Mouse (Mus musculus) natural killer cell, adult 2 months (primary cell): ENCODE results near the gene Olfr164.
A peak's percentile ranks its signal among the peaks of the same experiment; 100 is the strongest.

ENCODE experiments used
- DNase-seq, 2 experiments: peaks; one replicate each; pipeline ENCODE4 v3.0.0; 2022; ENCODE audit warnings: low spot score in 2 of 2

Gene Olfr164

DNA sequence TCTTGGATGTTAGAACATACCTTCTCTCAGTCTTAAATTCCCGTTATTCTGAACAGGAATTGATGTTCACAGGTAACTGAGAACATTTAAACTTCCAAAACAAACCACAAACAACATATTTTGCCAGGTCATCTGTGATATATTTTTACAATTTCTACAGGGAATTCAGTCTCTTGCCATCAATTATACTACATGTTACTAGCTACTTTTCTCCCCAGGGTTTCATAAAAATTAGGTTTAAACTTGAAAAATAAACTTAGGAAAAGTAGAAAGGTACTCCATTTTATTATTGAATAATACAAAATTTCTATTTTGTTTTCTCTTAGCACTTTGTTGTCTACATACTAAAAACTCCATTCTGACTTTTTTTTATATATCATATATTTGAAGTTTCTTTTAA is at the start of gene Olfr164:
TSS of gene Olfr164 (minus strand) at position 101 of the 400 bp plus-strand sequence.
- DNase-seq = no peak

DNA sequence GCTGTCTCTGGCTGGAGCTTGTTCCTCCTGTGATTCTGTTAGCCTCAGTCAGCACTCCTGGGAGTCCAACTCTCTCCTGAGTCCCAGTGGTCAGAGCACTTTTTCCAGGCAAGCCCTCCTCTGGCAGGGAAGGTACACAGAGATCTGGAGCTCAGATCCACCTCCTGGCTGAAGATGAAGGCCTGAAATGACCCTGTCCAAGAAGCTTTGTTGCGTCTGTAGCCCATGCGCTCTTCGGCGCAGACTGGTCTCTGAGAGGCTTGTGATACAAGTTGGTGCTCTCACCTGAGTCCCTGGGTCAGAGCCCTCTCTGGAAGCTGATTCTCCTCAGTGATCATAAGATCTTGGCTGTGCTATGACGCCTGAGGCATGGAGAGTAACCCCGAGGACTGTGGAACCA is 35.2 kb upstream of the Olfr164 start:
- DNase-seq = no peak

DNA sequence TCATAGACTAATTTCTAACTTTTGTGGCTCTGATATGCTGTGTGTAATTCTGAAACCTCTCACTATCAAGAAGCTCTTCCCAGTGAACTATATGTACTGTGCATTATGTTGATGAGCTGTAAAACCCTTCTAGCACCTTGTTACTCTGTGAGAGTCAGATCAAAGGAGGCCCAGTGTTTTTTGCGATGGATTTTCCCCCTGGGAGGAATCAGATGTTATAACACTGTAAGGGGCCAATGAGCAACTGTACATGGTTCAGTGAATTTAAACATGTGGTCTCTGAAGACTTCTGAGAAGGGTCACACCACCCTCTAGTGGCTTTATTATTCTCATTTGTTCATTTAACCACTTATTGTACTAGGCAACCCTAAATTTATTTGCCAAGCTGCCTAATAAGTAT is 50.6 kb downstream of the Olfr164 start:
- DNase-seq = peak in 1 of 2 experiments; percentile 40

DNA sequence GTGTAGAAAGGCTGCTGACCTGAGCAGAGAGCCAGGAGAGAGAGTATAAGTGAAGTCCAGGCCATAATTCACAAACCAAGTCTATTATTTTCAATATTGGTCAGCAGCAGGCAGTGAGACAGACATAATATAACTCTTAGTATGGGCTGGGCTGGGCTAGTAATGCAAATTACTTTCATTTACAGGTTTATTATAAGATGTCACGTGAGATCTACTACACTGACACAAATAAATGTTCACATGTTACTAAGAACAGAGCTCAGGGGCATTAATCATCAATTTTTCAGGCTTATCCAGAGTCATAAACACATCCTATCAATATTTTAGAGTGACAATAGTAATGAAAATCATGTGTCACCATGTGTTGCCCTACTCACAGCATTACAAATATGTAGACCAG is 53.1 kb downstream of the Olfr164 start:
- DNase-seq = no peak

DNA sequence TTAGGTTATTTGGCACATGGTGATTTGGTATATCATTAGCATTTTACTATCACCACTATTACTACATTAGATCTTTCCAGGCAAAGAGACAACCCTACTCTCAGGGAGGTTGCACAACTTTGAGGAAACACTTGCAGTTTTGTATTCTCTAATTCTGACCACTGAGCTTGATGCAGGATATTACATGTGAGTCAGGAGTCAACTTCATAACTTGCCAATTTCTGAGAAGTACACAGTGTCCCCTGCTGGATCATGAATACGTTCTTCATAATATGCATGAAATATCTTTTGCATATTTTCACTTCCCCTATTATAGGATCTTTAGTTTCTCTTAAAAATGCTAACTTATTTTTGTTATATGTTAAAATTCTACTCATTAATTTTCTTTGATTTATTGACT is 68.0 kb downstream of the Olfr164 start:
- DNase-seq = peak in 1 of 2 experiments; percentile 44

DNA sequence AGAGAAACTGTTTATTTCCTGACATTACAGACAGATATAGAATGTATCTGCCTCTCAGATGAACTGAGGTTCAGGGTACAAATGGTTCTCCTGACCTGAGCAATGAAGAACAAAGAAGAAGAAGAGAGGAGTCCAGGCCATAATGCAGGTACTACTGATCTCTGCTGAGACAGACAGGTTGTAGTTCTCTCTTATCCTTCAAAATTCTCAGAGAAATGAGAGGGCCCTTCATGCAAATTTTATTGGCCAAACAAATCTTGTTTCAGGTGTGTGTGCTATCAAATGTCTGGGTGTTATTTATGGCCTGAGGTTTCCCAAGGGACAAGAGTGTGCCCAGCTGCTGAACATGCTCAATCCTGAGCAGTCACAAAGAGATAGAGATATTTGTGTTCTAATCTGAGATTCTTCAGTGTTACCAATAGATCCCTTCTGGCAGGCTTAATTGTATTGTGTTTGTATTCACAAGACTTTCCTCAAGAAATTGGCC is 72.3 kb downstream of the Olfr164 start:
- DNase-seq = no peak

- DNase-seq = no peak
Observed at GRCm38 (mm10) chr16:19240792-19241538, 72.9 kb downstream of the Olfr164 start.

- DNase-seq = peak in 1 of 2 experiments; percentile 33
Observed at GRCm38 (mm10) chr16:19236719-19237118, 77.1 kb downstream of the Olfr164 start.
